Mouse (Mus musculus) c-Kit-positive CD71-positive TER-119-negative erythroid progenitor cells, embryonic 14.5 days (primary cell): ENCODE results near the gene Padi3.

Experiments
- DNase-seq: peaks from one replicate; pipeline ENCODE4 v3.0.0-alpha.2; 2013; ENCODE audit warnings: low read depth

Padi3 gene

DNA sequence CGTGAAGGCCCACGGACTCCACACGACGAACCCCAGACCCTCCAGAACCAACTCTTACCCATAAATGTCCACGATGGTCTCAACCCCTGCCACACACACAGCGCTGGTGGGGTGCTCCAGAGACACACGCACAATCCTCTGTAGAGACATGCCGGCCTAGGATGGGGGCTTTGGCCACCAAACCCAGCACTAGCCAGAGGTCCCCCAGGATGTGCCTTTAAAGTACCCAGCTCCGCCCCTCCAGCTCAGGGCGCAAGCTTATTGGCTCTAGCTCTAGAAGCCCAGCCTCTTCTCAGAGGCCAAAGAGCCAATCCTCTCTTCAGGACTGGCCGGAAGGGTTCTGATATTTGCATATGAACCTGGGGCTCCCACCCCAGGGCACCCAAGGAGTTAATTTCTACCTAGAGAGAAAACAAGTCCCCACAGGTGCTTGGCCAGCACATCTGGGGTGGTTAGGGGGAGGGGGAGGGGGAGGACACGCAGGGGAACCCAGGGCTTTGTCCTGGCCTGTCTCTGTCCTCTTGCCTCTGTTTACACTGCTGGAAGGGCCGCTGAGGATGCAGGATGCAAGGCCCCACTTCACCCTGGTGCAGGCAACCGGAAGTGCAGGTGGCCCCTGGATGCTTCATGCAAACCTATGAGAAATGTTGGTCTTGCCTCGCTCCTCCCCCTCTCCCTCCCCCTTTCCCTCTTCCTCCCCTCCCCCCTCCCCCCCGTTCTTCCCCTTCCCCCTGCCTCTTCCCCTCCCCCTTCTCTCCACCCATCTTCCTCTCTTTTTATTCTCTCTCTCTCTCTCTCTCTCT lies at the start of gene Padi3:
Padi3 (minus strand) TSS at position 191 of the 803 bp plus-strand sequence.
- DNase-seq = no peak

DNA sequence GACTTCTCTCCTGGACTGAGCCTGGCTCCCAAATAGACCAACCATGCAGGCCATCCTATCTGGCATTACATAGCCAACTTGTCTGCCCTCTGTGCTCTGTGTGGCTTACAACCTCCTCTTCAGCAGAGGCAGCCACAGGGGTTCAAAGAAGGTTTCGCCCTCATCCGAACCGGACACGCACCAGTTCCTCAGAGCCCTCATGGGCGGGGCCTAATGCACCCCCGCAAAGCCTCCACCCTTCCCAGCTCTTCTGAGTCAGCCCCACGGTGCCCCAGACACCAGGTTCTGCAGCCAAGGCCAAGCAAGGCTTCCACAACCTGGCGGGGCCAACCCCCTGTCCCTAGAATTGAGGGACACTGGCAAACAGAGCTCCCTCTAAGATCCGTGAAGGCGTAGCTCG lies 48.8 kb upstream of the Padi3 start:
- DNase-seq = no peak

DNA sequence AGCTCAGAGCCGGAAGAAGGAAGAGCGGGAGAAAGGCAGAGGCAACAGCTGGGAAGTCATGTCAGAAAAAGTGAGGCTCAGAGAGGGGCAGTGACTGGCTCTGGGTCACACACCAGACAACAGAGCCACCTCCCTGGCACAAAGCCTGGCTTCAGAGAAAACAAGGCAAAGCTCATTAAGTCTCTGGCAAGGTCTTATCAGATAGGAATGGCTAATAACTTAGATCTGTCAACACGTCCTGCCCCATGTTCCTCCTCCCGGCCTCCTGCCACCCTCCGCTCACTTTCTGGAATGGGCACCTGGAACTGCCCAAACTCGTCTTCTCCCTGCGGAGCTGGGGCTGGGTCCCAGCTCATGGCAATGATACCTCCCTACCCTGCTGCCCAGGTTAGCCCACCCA lies 47.4 kb upstream of the Padi3 start:
- no peak for DNase-seq

DNA sequence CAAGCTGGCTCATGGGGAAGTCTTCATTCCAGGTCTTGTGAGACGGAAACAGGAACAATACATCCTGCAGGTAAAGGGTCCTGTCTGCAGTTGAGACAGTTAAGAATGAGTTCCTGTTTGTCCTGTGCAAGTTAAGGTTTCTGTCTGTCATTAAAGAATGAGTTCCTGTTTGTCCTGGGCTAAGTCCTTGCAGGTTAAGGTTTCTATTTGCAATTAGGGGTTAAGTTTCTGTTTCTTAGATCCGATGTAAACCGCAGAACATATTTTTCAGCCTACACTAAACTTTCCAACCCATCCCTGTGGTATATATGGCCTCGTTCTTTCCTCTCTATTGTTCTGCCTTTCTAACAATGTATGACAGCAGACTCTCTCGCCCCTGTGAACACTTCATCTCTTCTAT lies 46.6 kb upstream of the Padi3 start:
- no peak for DNase-seq

DNA sequence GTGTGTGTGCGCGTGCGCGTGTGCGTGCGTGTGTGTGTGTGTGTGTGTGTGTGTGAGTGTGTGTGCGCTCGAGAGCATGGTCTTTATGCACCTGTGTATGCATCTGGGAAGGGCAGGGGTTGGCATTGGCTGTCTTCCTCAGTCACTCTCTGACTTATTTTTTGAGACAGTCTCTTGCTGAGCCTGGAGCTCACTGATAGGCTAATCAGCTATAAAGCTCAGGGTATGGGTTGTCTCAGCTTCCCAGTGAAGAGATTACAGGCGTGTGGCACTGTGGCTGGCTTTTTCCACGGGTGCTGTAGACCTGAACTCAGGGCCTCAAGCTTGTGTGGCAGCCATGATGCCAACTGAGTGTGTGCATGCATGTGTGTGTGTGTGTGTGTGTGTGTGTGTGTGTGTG lies 44.7 kb upstream of the Padi3 start:
- DNase-seq = peak; percentile 74

DNA sequence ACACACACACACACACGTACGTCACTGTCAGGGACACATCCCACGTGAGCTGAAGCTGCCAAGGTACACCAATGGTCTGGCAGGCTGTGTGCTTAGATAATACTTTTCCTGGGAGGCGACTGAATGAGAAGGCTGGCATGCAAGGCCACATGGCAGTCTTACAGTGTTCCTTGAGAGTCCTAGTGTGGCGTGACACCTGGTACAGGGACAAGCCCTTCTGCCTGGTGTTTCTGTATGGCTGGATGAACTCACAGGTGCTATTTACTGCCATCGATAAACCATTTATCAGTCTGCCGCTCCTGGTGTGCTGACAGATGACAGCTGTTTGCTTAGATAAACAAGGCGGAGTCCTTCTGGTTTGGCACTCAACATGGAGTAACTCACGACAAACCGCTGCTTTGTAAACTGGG lies 44.0 kb upstream of the Padi3 start:
- DNase-seq = peak; percentile 85

DNA sequence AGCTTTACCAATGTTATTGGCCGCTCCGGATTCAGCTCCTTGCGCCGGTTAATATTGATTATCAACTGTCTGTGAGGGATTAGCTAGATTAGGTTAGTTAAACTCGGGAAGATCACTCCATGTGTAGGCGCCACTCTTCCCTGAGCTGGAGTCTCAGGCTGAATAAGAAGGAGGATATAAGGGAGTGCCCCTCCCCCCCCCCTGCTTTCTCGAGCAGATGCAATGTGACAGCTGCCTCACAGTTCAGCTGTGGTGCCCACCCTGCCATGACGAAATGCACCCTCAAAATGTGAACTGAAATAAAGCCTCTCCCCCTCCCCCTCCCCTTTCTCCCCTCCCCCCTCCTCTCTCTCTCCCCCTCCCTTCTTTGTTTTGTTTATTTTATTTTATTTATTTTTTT lies 43.2 kb upstream of the Padi3 start:
- DNase-seq = no peak

DNA sequence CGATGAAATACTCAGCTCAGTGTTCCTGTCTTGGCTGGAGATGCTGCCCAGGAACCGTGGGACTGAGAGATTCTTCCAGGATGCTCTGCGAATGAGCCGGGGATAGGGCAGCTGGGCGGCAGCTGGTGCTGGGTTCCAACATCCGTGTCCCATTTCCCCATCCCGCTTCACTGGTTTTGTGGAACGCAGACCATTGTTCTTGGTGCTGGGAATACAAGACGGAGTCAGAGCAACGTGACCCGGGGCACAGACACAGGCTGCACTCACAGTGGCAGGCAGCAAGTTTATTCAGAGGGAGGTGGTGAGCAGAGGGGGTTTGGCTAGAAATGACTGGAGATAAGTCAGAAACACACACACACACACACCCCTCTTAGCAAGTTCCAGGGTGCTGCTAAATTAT lies 38.9 kb upstream of the Padi3 start:
- no peak for DNase-seq

DNA sequence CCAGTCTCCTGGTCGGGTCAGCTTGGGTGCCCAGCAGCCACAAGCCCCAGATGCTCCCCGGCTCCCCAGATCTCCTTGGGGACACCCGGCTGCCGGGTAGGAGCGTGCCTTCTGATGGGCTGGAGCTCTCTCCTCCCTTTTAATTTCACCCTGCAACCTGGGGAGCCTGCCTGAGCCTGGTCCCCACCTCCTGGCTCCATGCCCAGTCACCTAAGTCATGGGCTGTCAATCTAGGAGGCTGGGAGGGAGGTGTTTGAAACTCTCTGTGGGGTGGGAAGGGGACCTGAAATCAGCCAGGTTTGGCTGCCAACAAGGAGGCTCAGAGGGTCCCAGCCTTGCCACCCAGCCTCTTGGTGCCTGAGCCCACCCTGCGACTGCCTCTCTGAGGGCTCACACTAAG lies 35.2 kb upstream of the Padi3 start, which contains the start of gene Padi1:
Padi1 (minus strand) TSS at position 113 of the 400 bp plus-strand sequence.
- no peak for DNase-seq

DNA sequence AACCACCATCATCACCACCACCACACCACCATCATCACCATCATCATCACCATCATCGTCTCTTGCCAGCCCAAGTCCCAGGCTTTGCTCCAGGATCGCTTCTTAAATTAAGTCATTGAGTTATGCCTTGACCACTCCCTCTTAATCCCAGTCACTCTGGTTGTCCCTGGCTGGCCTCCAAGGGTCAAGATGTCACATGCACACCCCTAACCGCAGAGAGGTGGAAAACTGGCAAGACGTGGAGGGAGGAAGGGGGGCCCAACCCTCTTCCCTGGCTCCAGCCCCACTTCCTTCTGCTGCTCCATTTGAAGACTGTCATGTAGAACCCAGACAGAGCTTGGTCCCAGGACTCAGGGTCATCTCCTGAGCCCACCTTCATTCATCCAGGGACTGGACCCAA lies 34.5 kb upstream of the Padi3 start:
- DNase-seq = no peak

DNA sequence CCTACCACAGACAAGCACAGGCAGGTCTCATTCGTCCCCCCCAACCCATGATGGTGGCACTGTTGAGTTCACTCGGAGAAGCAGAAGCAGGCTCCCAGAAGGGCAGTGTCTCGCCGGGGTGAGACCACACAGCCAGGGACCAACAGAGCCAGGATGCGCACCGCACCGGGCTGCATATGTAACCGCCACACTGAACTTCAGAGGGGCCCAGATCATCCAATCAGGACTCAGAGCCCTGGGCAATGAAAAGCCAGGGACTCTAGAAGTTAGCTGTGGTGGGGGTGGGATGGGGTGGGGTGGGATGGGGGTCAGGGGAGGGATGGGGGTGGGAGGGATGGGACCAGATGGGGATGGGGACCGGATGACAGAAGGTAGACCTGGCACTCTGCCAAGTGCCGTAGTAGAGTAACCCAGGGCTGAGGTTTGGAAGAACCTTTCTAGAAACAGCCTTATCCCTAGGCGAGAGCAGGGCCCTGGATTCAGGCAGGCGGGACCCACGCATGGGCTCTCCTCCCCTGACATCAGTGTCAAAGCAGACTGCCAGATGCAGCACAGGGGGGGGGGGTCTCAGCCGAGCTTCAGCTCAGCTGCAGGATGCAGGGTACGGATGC lies 33.3 kb upstream of the Padi3 start:
- no peak for DNase-seq

DNA sequence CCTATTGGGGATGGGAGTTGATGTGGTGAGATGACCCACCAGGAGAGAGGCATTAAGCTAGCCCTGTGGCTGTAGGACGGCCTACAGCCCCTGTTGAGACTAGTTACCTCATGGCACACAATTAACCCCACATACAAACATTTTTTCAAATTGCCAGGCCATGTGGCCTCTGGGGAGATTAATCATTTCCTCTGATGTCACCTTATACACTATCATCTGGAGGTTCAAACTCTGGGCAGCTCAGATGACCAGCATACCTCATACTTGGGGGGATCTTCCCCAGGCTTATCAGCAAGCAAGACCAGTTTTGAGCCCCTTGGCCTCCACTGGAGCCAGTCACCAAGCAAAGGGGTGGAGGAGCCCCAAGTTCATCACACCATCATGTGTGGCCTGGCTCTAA lies 32.5 kb upstream of the Padi3 start:
- no peak for DNase-seq

DNA sequence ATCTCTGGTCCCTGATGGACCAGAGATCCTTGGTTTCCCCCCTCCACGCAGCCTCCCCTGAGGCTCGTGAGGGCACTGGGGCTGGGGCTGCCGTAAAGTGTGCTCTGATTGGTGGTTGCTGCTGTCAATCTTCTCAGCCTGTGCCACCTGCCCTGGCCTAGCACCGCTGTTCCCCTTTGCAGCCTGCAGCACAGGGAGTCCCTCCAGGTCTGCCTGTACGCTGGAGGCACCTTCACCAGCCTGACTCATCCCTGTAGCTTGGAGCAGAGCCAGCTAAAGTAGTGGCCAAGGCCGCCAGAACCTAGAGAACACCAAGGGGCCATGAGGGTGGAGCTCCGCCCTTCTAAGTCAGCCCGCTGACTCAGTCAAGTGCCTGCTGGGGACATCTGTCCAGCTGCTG lies 27.4 kb upstream of the Padi3 start:
- DNase-seq = no peak

DNA sequence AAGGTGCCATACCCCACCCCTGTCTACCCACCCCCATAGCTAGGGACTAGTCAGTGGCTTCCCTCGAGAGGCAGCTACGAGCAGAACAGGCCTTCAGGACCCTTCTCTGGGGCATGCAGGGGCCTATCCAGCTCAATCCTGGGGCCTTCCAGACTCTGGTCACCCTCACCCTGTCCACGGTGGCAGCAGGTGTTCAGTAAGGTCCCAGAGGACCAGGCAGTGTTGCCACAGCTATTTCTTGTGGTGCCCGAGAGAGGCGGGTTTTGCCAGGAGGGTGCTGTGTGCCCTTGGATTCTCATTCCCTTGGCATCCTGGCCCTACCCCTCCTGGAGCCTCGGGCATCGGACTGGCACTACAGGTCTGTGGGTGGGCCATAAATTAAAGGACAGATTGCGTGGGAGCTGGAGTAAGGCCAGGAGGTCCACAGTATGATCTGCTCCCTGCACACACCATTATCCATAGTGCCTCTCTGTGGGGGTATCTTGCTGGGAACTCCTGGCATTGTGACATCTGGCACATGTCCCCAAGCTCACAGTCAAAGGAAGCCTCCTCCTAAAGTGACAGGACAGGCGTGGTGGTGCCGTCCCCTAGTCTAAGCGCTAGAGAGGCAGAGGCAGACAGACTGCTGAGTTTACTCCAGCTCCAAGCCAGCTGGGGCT lies 25.9 kb upstream of the Padi3 start:
- no peak for DNase-seq

DNA sequence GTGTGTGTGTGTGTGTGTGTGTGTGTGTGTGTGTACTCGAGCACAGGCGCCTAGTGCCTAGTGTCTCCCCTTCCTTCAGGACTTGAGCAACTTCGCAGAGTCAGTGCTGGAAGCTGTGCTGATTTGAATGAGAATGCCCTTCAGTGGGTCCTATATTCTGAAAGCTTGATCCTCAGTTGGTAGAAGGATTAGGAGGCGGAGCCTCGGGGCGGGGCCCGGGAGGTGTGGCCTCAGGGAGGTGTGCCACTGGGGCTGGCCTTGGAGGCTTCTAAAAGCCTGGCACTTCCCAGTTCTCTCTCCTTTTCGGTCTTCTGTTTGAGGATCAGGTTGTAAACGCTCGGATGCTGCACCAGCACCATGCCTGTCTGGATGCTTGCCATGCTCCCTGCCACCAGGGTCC lies 25.2 kb upstream of the Padi3 start:
- no peak for DNase-seq

DNA sequence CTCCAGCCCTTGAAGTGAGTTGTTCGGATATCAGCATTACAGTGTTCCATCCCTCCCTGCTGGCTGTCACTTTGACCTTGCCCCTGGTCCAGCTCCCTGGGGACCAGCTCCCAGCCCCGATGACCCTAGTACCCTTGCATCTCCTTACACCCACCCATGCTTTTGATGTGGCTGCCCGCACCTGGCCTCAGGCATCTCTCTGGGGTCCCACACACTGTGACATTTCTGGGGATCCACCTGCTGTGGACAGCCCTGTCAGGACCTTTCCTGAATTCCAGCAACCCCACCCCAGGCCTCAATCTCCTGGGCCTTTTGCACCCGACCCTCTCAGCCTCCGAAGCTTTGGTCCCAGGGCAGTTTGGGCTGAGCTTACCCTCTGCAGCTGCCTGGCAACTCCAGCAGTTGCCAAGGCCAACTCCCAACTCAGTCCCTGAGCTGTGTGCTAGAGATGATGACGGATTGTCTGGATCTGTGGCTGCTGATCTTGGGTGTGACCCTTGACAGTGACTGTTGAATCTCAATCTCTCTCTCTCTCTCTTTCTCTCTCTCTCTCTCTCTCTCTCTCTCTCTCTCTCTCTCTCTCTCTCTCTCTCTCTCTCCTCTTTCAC lies 24.0 kb upstream of the Padi3 start:
- no peak for DNase-seq

DNA sequence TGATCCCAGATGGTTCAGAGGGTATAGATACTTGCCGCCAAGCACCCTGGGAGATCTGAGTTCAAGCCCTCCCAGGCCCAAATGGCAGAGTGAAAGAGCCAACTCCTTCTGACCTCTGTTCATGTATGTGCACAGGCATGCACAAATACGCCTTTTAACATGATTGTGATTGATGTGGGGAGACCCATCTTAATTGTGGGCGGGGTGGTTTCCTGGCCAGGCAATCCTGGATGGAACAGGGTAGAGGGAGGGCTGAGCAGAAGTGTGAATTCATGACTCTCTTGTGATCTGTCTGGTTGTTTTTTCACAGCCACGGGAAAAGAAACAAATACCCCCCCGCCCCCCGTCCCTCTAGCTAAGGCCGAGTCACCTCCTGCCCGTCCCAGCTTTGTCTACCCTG lies 22.4 kb upstream of the Padi3 start:
- no peak for DNase-seq

DNA sequence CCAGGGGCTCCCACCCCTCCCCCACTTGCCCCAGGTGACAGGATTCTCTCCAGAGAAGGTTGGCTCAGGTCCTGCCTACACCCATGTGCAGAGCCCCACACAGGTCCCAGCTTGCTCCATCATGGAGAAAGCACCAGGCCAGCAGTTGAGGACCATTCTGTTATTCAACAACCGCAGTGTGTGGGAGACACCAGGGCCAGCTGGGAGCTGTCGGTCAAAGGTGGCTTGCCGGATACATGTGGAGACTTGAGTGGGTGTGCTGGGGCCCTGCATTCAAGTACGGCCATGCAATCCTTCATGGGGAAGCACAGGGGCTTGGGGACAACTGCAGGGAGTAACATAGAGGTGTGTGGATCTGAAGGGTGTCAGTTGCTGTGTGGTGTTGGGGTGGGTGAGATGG lies 21.4 kb upstream of the Padi3 start:
- DNase-seq = no peak

DNA sequence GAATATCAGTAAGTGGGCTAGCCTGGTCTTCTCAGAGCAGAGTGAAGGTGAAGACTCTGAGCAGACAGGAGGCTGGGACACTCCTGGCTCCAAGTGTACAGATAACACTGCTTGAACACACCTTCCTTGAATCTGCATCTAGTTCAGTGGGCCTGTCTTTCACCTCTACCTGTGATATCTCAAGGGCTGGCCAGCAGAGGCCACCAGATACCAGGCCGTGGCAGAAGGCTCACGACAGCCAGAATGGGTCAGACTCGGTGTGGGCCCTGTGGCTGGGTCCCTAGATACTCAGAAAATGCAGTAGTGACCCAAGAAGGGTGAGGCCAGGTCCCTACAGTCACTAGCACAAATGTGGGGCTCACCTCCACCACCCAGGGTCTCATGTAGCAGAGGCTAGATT lies 16.8 kb upstream of the Padi3 start:
- no peak for DNase-seq

DNA sequence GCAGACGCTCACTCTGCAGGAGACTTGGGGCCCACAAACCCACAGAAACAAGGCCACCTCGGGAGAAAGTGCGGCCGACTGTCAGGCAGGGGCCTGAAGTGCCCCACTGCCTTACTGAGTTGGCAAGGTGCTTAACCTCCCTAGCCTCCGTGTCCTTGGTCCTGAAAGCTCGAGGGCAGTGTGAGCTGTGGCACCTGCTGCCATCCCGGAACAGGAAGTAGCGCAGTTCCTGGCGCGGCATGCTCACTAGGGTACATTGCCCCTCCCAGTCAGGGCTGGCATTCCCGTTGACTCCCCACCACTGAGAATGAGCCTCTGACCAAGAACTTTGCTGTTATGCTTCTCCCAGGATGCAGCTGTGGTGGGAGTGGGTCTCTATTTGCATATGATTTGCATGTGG lies 15.5 kb upstream of the Padi3 start:
- DNase-seq = no peak

DNA sequence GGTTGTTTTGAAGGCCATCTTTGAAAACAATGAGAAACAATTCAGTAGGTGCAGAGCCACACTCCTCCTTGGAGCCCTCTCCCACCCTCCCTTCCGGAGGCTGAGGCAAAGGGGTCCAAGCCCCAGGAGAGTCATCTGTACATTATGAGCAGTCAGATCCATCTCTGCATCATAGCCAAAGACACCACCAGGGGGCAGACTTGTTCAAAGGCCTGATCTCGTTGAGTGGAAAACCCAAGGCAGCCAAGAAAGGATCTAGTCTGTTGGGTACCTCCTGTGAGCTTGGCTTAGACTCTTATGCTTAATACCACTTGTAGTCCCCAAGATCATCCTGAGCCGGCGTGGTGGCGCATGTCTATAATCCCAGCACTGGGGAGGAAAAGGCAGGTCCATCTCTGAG lies 11.5 kb upstream of the Padi3 start:
- DNase-seq = peak; percentile 59

DNA sequence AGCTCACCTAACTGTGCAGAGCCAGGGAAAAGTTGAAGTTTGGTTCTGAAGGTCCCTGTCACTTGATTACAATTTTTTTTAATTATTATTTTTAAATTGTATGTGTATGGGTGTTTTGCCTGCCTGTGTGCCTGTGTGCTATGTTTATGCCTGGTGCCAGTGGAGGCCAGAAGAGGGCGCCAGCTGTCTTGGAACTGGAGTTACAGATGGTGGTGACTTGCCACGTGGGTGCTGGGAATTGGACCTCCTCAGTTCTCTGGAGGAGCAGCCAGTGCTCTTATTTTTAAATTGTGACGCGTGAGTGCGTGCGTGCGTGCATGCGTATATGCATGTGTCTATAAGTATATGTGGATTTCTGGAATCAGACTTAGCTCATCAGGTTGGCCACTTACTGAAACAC lies 7.0 kb upstream of the Padi3 start:
- DNase-seq = no peak
